Mouse (Mus musculus): Measurements from ENCODE around the gene Cd274. TPM values are rescaled to one million over a fixed set of nuclear protein-coding genes. Genes with fewer than 3 reads are reported as not detected.
"Not testable (repeated sequence)": the region's sequence is repeated elsewhere in the genome, so short reads cannot be mapped to it uniquely, and the experiment has no call there.

Cd274 gene
- polyA plus RNA-seq, 1 experiment = 1.9 TPM

DNA sequence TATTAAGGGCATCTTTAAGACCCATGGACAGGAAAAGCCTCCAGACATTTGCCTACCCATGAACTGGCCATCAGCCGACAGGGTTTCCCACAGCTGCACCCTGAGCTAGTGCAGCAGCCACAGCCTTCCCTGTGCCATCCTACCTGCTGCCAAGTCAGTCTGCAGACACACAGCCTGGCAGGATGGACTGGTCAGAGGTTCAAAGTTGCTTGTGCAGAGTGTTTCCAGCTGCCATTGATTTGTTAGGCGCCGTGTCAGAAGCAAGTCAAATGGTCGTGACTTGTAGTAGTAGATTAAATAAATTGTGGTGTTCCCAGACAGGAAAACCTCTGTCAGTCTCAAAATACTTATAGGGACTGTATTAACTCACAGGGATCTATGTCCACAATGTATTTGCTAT, 36.0 kb downstream of the Cd274 start:
- TF ChIP-seq CTCF (IDR thresholded peaks at IDR 0.05; ENCODE audit: extremely low read depth, insufficient read depth, low read length) = no peak
- TF ChIP-seq POLR2A (IDR thresholded peaks at IDR 0.05; ENCODE audit: extremely low read depth, insufficient read depth, low read length) = no peak
- H3K4me1 ChIP-seq (ENCODE audit: control insufficient read depth, insufficient read depth, low read length) = 0 out of 2 replicates have a peak, but pooled peaks cover 1% of the 10 kb centered on the region
- no peak overlapping the region for H3K4me3 ChIP-seq (ENCODE audit: insufficient read depth, low read length)
- no peak overlapping the region for H3K27ac ChIP-seq (ENCODE audit: insufficient read depth, low read length)

DNA sequence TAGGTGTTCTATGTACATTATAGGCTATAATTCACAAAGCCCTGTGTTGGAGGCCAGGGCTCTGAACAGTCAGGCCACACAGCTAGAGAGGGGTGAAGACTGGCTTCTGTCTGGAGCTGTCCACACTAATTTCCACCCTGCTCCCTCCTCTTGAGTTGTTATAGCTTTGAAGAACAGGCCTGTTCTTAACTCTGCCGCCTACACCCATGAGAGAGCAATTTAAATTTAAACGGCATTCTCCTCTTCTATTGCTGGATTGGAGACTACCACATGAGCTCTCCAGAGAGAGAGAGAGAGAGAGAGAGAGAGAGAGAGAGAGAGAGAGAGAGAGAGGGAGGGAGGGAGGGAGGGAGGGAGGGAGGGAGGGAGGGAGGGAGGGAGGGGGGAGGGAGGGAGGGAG, 38.1 kb downstream of the Cd274 start:
- H3K4me1 ChIP-seq (ENCODE audit: control insufficient read depth, insufficient read depth, low read length) = 0 out of 2 replicates have a peak, but pooled peaks cover 1% of the 10 kb centered on the region
- H3K4me3 ChIP-seq (ENCODE audit: insufficient read depth, low read length) = no peak overlapping the region
- H3K27ac ChIP-seq (ENCODE audit: insufficient read depth, low read length) = no peak overlapping the region
- TF ChIP-seq POLR2A (IDR thresholded peaks at IDR 0.05; ENCODE audit: extremely low read depth, insufficient read depth, low read length) = no peak
- TF ChIP-seq CTCF (IDR thresholded peaks at IDR 0.05; ENCODE audit: extremely low read depth, insufficient read depth, low read length) = no peak

DNA sequence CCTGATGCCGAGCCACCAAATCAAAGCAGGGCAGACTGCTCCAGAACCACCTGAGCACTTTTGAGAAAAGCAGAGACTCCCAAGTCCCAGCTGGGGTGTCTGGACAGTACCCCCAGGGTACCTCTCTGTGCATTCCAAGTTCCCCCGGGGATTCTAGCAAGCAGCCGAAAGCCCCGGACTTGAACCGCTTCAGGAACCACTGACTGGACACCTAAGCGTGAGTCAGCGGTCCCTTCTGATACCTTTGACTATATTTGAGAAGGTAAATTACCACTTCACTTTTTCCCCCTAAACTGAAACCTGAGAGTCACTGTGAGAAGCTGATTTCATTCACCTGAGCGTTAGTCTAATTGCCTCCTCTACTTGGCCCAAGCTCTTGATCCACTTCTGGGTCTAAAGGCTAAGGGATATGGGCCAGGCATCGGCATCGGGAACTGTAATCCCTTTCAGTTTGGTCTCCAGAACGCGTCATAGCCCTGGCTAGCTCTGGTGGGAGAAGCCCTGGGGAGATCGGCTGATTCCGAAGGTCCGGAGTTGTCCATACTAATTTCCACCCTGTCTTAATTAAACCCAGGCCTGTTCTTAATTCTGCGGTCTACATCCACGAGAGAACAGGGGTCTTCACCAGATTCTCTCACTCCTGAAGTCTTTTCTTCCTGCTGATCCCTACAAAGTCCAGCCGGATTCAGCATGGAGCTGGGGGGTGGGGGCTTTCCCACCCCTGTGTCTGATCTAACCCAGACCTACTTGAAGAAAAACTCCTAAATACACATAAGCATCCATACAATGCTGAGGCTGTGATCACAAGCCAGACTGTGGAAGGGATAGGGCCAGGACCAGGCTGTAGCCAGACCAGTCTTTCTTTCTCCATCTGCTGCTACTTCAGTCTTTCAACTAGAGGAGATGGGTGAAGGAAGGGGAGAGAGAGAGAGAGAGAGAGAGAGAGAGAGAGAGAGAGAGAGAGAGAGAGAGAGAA, 39.1 kb downstream of the Cd274 start:
- no peak for TF ChIP-seq POLR2A (IDR thresholded peaks at IDR 0.05; ENCODE audit: extremely low read depth, insufficient read depth, low read length)
- no peak for TF ChIP-seq CTCF (IDR thresholded peaks at IDR 0.05; ENCODE audit: extremely low read depth, insufficient read depth, low read length)
- H3K4me3 ChIP-seq (ENCODE audit: insufficient read depth, low read length) = no peak overlapping the region
- H3K4me1 ChIP-seq (ENCODE audit: control insufficient read depth, insufficient read depth, low read length) = 0 out of 2 replicates have a peak, but pooled peaks cover 1% of the 10 kb centered on the region
- H3K27ac ChIP-seq (ENCODE audit: insufficient read depth, low read length) = no peak overlapping the region

DNA sequence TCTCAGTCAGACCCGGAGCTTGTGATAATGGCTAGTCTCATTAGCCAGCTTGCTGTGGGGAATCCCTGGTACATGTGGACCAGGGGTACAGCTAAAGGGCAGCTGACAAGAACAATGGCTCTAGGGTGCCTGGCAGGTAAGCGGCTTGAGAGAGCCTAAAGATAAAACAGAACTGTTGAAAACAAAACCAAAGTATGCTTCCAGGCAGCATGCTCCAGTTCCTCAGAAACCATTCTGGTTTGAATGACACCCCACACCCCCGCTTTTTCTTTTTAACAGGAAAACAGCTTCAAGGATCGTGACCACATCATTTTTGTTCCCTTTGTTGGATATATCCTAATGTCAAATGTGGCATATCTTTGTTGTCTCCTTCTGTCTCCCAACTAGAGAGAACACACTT, 43.4 kb downstream of the Cd274 start, which contains the start of gene Pdcd1lg2:
TSS of gene Pdcd1lg2 (plus strand) at position 301 of the 400 bp plus-strand sequence.
- Histone ChIP-seq H3K27ac (ENCODE audit: insufficient read depth, low read length) (no peak within 1 kb of the TSS), H3K4me1 (ENCODE audit: control insufficient read depth, insufficient read depth, low read length) (0 out of 2 replicates have a peak, but pooled peaks cover 1% of the 10 kb centered on the region), H3K4me3 (ENCODE audit: insufficient read depth, low read length) (no peak within 1 kb of the TSS)
- TF ChIP-seq POLR2A (IDR thresholded peaks at IDR 0.05; ENCODE audit: extremely low read depth, insufficient read depth, low read length) (no peak), CTCF (IDR thresholded peaks at IDR 0.05; ENCODE audit: extremely low read depth, insufficient read depth, low read length) (no peak)

DNA sequence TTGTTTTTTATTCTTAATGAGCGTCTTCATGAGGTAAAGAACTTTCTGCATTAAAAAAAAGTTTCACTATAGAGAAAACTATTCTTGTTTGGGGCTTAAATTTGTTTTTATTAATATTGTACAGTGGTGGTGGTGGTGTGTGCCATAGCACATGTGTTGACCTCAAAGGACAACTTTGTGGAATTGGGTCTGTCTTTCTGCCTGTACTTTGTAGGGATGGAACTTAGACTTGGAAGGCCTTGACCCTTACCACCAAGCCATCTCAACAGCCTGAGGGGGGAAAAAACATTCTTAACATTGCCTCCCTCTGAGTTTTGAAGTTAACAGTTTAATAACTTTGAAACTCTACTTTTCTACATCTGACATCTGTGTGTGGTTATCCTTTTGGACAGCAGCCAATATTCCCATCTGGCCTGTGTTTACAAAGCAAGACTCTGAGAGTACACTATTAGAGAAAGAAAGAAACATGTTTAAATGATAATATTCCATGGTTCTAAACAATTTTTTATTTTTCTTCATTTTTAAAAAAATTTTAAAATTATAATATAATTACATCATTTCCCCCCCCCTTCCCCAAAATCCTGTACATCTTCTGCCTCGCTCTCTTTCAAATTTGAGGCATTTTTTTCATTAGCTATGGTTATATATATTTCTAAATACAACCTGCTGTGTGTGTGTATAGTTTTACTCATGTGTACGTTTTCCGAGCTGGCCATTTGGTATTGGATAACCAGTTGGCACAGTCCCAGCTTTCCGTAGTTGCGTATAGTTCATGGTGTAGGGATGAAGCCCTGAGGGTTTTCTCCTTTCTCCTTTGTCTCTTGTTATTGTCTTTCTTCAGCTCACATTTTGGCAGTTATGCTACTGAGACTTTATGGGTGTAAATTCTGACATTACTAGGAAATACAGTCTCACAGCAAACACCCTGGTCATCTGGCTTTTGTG, 45.5 kb downstream of the Cd274 start:
- Histone ChIP-seq H3K4me1 (ENCODE audit: control insufficient read depth, insufficient read depth, low read length) (no peaks in the 10 kb centered on the region), H3K4me3 (ENCODE audit: insufficient read depth, low read length) (no peak overlapping the region), H3K27ac (ENCODE audit: insufficient read depth, low read length) (no peak overlapping the region)
- no peak for TF ChIP-seq CTCF (IDR thresholded peaks at IDR 0.05; ENCODE audit: extremely low read depth, insufficient read depth, low read length)
- TF ChIP-seq POLR2A (IDR thresholded peaks at IDR 0.05; ENCODE audit: extremely low read depth, insufficient read depth, low read length) = no peak

DNA sequence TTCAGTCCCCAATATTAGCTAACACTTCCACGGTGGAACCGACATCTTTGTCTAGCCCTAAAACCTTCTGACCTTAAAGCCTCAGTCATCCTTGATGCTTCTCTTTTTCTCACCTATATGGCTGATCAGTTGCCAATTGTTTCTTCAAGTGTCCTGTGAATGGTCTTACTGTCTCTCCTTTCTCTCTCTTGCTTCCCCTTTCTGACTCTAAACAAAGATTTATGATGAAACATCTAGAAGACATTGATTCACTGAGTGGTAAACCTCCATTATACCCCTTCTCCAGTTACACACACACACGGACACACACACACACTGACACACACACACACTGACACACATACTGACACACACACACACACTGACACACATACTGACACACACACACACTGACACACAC, 47.3 kb downstream of the Cd274 start:
- Histone ChIP-seq H3K4me1 (ENCODE audit: control insufficient read depth, insufficient read depth, low read length) (no peaks in the 10 kb centered on the region), H3K4me3 (ENCODE audit: insufficient read depth, low read length) (no peak overlapping the region), H3K27ac (ENCODE audit: insufficient read depth, low read length) (no peak overlapping the region)
- TF ChIP-seq CTCF (IDR thresholded peaks at IDR 0.05; ENCODE audit: extremely low read depth, insufficient read depth, low read length) (no peak), POLR2A (IDR thresholded peaks at IDR 0.05; ENCODE audit: extremely low read depth, insufficient read depth, low read length) (no peak)

GRCm38 (mm10) chr19:29414917-29415316, 47.7 kb downstream of the Cd274 start:
- not testable (repeated sequence) for H3K4me1 ChIP-seq (ENCODE audit: control insufficient read depth, insufficient read depth, low read length); H3K27ac ChIP-seq (ENCODE audit: insufficient read depth, low read length); H3K4me3 ChIP-seq (ENCODE audit: insufficient read depth, low read length)

DNA sequence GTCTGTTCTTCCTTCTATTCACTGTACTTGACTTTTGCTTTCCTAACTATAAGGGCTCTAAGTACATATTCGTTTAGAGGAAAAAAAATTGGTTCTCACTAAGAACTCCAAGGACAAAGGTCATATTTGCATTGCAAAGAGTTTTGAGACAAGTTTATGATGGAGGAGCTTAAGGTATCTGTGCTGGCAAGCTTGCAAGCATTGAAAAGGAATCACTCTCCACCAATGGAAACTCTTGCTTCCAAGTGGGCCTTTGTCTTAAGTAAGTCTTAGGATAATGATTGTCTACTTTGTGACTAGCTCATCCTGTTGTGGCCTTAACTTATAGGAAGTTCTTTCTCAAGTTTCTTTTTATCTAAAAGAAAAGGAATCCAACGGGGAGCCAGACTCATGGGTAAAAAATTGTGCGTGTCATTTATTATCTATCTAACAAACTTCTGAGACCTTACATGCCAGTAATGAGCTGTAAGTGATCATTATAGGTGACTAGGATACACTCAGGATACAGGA, 49.2 kb downstream of the Cd274 start:
- Histone ChIP-seq H3K4me1 (ENCODE audit: control insufficient read depth, insufficient read depth, low read length) (no peaks in the 10 kb centered on the region), H3K27ac (ENCODE audit: insufficient read depth, low read length) (no peak overlapping the region), H3K4me3 (ENCODE audit: insufficient read depth, low read length) (no peak overlapping the region)
- TF ChIP-seq POLR2A (IDR thresholded peaks at IDR 0.05; ENCODE audit: extremely low read depth, insufficient read depth, low read length) = no peak
- TF ChIP-seq CTCF (IDR thresholded peaks at IDR 0.05; ENCODE audit: extremely low read depth, insufficient read depth, low read length) = no peak

DNA sequence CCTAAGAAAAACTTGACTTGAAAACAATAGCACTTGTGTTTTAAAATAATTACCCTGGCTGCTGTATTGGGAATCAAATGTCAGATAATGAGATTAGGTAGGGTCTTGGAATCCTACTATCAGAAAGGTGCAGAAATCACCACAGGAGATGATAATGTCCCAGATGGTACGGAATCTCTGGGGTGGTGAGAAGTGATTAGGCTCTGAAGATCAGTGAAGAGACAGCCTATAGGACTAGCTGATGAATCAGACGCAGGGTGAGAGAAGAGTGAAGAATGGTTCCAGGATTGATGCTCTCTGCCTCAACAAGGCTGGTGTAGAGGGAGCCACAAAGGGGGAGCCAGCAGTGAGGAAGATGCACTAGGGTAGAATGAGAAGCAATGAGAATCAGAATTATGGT, 49.9 kb downstream of the Cd274 start:
- no peaks in the 10 kb centered on the region for H3K4me1 ChIP-seq (ENCODE audit: control insufficient read depth, insufficient read depth, low read length)
- no peak for TF ChIP-seq CTCF (IDR thresholded peaks at IDR 0.05; ENCODE audit: extremely low read depth, insufficient read depth, low read length)
- TF ChIP-seq POLR2A (IDR thresholded peaks at IDR 0.05; ENCODE audit: extremely low read depth, insufficient read depth, low read length) = no peak
- H3K27ac ChIP-seq (ENCODE audit: insufficient read depth, low read length) = no peak overlapping the region
- no peak overlapping the region for H3K4me3 ChIP-seq (ENCODE audit: insufficient read depth, low read length)

Data from cortical plate, adult 2 months (tissue).